Mouse (Mus musculus) T-cell, adult 2 months (primary cell): Measurements from ENCODE around the gene Mid1.

Source experiments
- DNase-seq: peaks from one replicate; pipeline ENCODE4 v3.0.0; 2022; ENCODE audit warnings: low spot score

Mid1 gene

GRCm38 (mm10) chrX:169685131-169685530 is at the start of gene Mid1:
Mid1 (plus strand) TSS chrX:169685199.
- no peak for DNase-seq

- no peak for DNase-seq
These were observed 11.9 kb upstream of the Mid1 start for GRCm38 (mm10) chrX:169673056-169673455.

- no peak for DNase-seq
These were observed 8.7 kb upstream of the Mid1 start for GRCm38 (mm10) chrX:169676313-169676712.

GRCm38 (mm10) chrX:169685731-169686130 is 732 bp downstream of the Mid1 start:
- no peak for DNase-seq

GRCm38 (mm10) chrX:169691217-169691616 is 6.2 kb downstream of the Mid1 start:
- DNase-seq, result no peak

GRCm38 (mm10) chrX:169691675-169692074 is 6.7 kb downstream of the Mid1 start:
- no peak for DNase-seq

GRCm38 (mm10) chrX:169692225-169692909 is 7.4 kb downstream of the Mid1 start:
- DNase-seq, result no peak

- DNase-seq, result no peak
These were observed 19.1 kb downstream of the Mid1 start for GRCm38 (mm10) chrX:169704016-169704602.

- DNase-seq, result no peak
These were observed 38.5 kb downstream of the Mid1 start for GRCm38 (mm10) chrX:169723511-169723910.

- no peak for DNase-seq
These were observed 50.5 kb downstream of the Mid1 start for GRCm38 (mm10) chrX:169735387-169735969.

- DNase-seq, result no peak
These were observed 73.0 kb downstream of the Mid1 start for GRCm38 (mm10) chrX:169758001-169758400.

GRCm38 (mm10) chrX:169779535-169779934 is 94.5 kb downstream of the Mid1 start, which contains the start of gene 4933400A11Rik:
4933400A11Rik (minus strand) TSS chrX:169779635.
- no peak for DNase-seq

- DNase-seq, result no peak
These were observed 104.7 kb downstream of the Mid1 start for GRCm38 (mm10) chrX:169789702-169790101.

GRCm38 (mm10) chrX:169792879-169793278 is 107.9 kb downstream of the Mid1 start:
- DNase-seq, result no peak

GRCm38 (mm10) chrX:169794421-169794820 is 109.4 kb downstream of the Mid1 start:
- no peak for DNase-seq

- DNase-seq, result no peak
These were observed 109.9 kb downstream of the Mid1 start for GRCm38 (mm10) chrX:169794831-169795311.

GRCm38 (mm10) chrX:169797148-169797547 is 112.1 kb downstream of the Mid1 start:
- DNase-seq, result no peak

- DNase-seq, result peak; percentile 8
These were observed 114.1 kb downstream of the Mid1 start for GRCm38 (mm10) chrX:169798987-169799680.

- no peak for DNase-seq
These were observed 115.2 kb downstream of the Mid1 start for GRCm38 (mm10) chrX:169800238-169800637.

- DNase-seq, result no peak
These were observed 120.8 kb downstream of the Mid1 start for GRCm38 (mm10) chrX:169805791-169806190.

GRCm38 (mm10) chrX:169807744-169808143 is 122.7 kb downstream of the Mid1 start:
- DNase-seq, result no peak

GRCm38 (mm10) chrX:169811318-169811717 is 126.3 kb downstream of the Mid1 start:
- DNase-seq, result no peak

GRCm38 (mm10) chrX:169811783-169812182 is 126.8 kb downstream of the Mid1 start:
- no peak for DNase-seq
